Mouse (Mus musculus) MEL (cell line): ENCODE measurements around the gene Oscp1.

Source experiments
- CTCF ChIP-seq, 3 experiments: IDR thresholded peaks in 2 of 3; conservative IDR thresholded peaks in 1 of 3; 2 replicates each; pipeline ENCODE4 v1.5.1; 2011 to 2012; ENCODE audit warnings: low read length in 3 of 3, low read depth in 2 of 3, mild to moderate bottlenecking in 2 of 3, improper control_type of control experiment in 1 of 3, inconsistent platforms in 1 of 3, mixed read lengths in 1 of 3, moderate library complexity in 1 of 3; ENCODE audit not compliant: control insufficient read depth in 1 of 3, insufficient read depth in 1 of 3, poor library complexity in 1 of 3, severe bottlenecking in 1 of 3
- EP300 ChIP-seq, 2 experiments: IDR thresholded peaks; 2 replicates each; pipeline ENCODE4 v1.6.1; 2011; ENCODE audit warnings: improper control_type of control experiment in 2 of 2, low read length in 2 of 2, low read depth in 1 of 2, mild to moderate bottlenecking in 1 of 2
- MXI1 ChIP-seq: IDR thresholded peaks from 2 replicates; pipeline ENCODE4 v1.6.1; 2011; ENCODE audit warnings: mild to moderate bottlenecking, low read depth, low read length, improper control_type of control experiment
- POLR2A ChIP-seq, 2 experiments: IDR thresholded peaks; 2 replicates each; pipeline ENCODE4 v1.6.1; 2011 to 2012; ENCODE audit warnings: low read length in 2 of 2, mild to moderate bottlenecking in 2 of 2, control low read depth in 1 of 2, improper control_type of control experiment in 1 of 2, low read depth in 1 of 2, moderate library complexity in 1 of 2; ENCODE audit not compliant: control insufficient read depth in 1 of 2, insufficient read depth in 1 of 2, poor library complexity in 1 of 2
- RAD21 ChIP-seq: IDR thresholded peaks from 2 replicates; pipeline ENCODE4 v1.6.1; 2011; ENCODE audit warnings: mild to moderate bottlenecking, low read depth, low read length, improper control_type of control experiment

- no peak for TF ChIP-seq CTCF (IDR thresholded peaks at IDR 0.05 in 2 of 3, conservative IDR thresholded peaks at IDR 0.05 in 1 of 3; ENCODE audit: control insufficient read depth in 1 of 3, insufficient read depth in 1 of 3, low read depth in 2 of 3, low read length in 3 of 3, poor library complexity in 1 of 3, severe bottlenecking in 1 of 3)
- no peak for TF ChIP-seq MXI1
- TF ChIP-seq EP300 (IDR thresholded peaks at IDR 0.05; ENCODE audit: low read depth in 1 of 2, low read length in 2 of 2), result no peak
- TF ChIP-seq POLR2A (IDR thresholded peaks at IDR 0.05; ENCODE audit: control insufficient read depth in 1 of 2, insufficient read depth in 1 of 2, low read depth in 1 of 2, low read length in 2 of 2, poor library complexity in 1 of 2), result no peak
- TF ChIP-seq RAD21, result no peak
Measured at GRCm38 (mm10) chr4:126105131-126105783, 46.9 kb downstream of the Oscp1 start.
